In the genomic region with DNA sequence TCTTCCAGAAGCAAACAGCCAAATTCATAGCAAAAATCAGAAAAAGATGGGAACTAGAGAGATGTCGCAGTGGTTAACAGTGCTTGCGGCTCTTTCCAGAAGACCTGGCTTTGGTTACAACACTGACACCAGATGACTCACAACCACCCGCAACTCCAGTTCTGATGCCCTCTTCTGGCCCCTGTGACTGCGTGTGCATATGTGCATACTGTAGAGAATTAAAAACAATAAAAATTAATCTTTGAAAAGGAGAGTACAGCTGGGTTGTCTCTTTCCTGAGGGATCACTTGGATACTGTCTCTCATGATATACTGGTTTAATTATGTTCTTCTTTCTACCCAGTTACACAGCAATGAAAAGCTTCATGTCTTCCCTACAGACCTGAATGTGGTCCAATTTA, we compare ENCODE assay signal across 21 mouse cellular contexts. TPM values are rescaled to one million over a fixed set of nuclear protein-coding genes. Genes with fewer than 3 reads are reported as not detected.
DNase-seq lines count a peak whose midpoint lies in the region; TF ChIP-seq lines count a peak whose summit lies in the region.
"Had no signal": no experiment of that assay in that cellular context is flagged by ENCODE, and none has a peak within 500 bp of the region (broad histone marks: within the 10 kb centered on the region; RNA-seq: fewer than 3 reads in every experiment).

No protein-coding gene starts in this region.

- no peak for TF ChIP-seq CTCF in liver, adult 2 months (IDR thresholded peaks at IDR 0.05; ENCODE audit: low read depth, low read length)

- DNase-seq in liver, adult 2 months (ENCODE audit: extremely low read depth, low read depth, low spot score), result peak; percentile 22
- DNase-seq in liver (no peak), 416B (ENCODE audit: low read depth) (peak; percentile 80), NIH3T3 (ENCODE audit: low read depth) (peak; percentile 56)
- no peak for DNase-seq in thymus, postnatal 14 days
- DNase-seq in left cerebral cortex, postnatal 10 days (ENCODE audit: extremely low spot score in 1 of 2, low spot score in 2 of 2), result no peak
- no peak for DNase-seq in right cerebral cortex, adult 2 months (ENCODE audit: low spot score in 2 of 2)
- DNase-seq: adrenal gland, adult 2 months; adrenal gland, postnatal 14 days; cerebellum, adult 11 months; cerebellum, adult 2 months; cerebellum, adult 9-11 months; cerebellum, postnatal 25 days; forebrain, postnatal 0 days; gastrocnemius, adult 2 months; gastrocnemius, postnatal 14 days; heart, adult 11 months had no signal

- peaks cover 13% of the 10 kb centered on the region for H3K4me1 ChIP-seq in liver, adult 2 months (ENCODE audit: control insufficient read depth, insufficient read depth, low read length)
- H3K4me1 ChIP-seq: embryonic facial prominence, embryonic 12.5 days; embryonic facial prominence, embryonic 15.5 days had no signal

- no peaks in the 10 kb centered on the region for H3K27me3 ChIP-seq in liver, adult 2 months (ENCODE audit: control insufficient read depth, insufficient read depth, low read length)
- H3K27me3 ChIP-seq: embryonic facial prominence, embryonic 12.5 days; embryonic facial prominence, embryonic 15.5 days; hindbrain, embryonic 12.5 days; Patski had no signal

- no peaks in the 10 kb centered on the region for H3K79me2 ChIP-seq in liver, adult 2 months (ENCODE audit: control insufficient read depth, insufficient read depth, low read length)

- H3K36me3 ChIP-seq in liver, adult 2 months (ENCODE audit: control insufficient read depth, insufficient read depth, low read length), result no peaks in the 10 kb centered on the region
- H3K36me3 ChIP-seq: embryonic facial prominence, embryonic 12.5 days; embryonic facial prominence, embryonic 15.5 days; hindbrain, embryonic 12.5 days had no signal

- intact Hi-C loops in left cerebral cortex, postnatal 10 days (cut with DNase I), result loop anchor here (10.0 kb wide), 1 partner anchor 368 kb away; no protein-coding TSS in a partner anchor

- TF ChIP-seq POLR2A in liver, adult 2 months (IDR thresholded peaks at IDR 0.05; ENCODE audit: extremely low read depth, insufficient read depth, low read length), result no peak

- no peak overlapping the region for H3K9ac ChIP-seq in liver, adult 2 months (ENCODE audit: low read depth, low read length)
- H3K9ac ChIP-seq: embryonic facial prominence, embryonic 12.5 days; embryonic facial prominence, embryonic 15.5 days; forebrain, postnatal 0 days; hindbrain, embryonic 12.5 days had no signal

- no peak overlapping the region for H3K4me3 ChIP-seq in liver, adult 2 months (ENCODE audit: insufficient read depth, low read depth, low read length)
- H3K4me3 ChIP-seq: embryonic facial prominence, embryonic 12.5 days; embryonic facial prominence, embryonic 15.5 days; gastrocnemius, adult 2 months; hindbrain, embryonic 12.5 days had no signal

- H3K27ac ChIP-seq in liver, adult 2 months (replicated peaks; ENCODE audit: insufficient read depth, low read depth, low read length), result peak overlapping the region; percentile 83
- H3K27ac ChIP-seq: embryonic facial prominence, embryonic 12.5 days; embryonic facial prominence, embryonic 15.5 days; gastrocnemius, adult 2 months; hindbrain, embryonic 12.5 days had no signal

- WGBS in liver, adult 2 months, result 27% methylated on average over 4 of the region's 4 CpGs

RNA-seq across cellular contexts. Expression of a gene that starts 20.2 kb away (rescaled TPM):
- 17.7 and 20.6 TPM in 2 replicates for total RNA-seq in liver, adult 2 months (2014; rRNA removed)
- 13.6 and 15.2 TPM in 2 replicates for polyA plus RNA-seq in liver, adult 2 months (2012; rRNA removed)
- total RNA-seq in left cerebral cortex, postnatal 10 days (2021), result 10 to 100 TPM; 30.2 to 32.4 TPM

Comparison
In these comparisons a context has a peak if more than half of its experiments do, and no peak if none do; other contexts are left out.
1. DNase-seq: peak in liver, adult 2 months (single experiment), 416B (single experiment) and NIH3T3 (single experiment); none in liver (single experiment), thymus, postnatal 14 days (single experiment), left cerebral cortex, postnatal 10 days (0 of 2) and right cerebral cortex, adult 2 months (0 of 2).